Mouse (Mus musculus) megakaryocyte-erythroid progenitor cell, adult 5-6 weeks (primary cell): ENCODE results near the gene Ndufv2. TPM values are rescaled to one million over a fixed set of nuclear protein-coding genes. Genes with fewer than 3 reads are reported as not detected.
"Not testable (repeated sequence)": the region's sequence is repeated elsewhere in the genome, so short reads cannot be mapped to it uniquely, and the experiment has no call there.

Experiments used
- ATAC-seq: replicated peaks from 2 replicates; pipeline ENCODE4 v1.8.0; 2016; ENCODE audit warnings: mild to moderate bottlenecking, inconsistent platforms; ENCODE audit not compliant: severe bottlenecking, poor library complexity, low FRiP score, low TSS enrichment
- total RNA-seq, 2 experiments: library from RNA; stranded (forward) in 1 of 2; stranded (reverse) in 1 of 2; fragments of 200-1000, 215-1000 nt in 1 of 2; fragments of >200 nt in 1 of 2; fragmentation: Nextera tagmentation in 1 of 2; gene quantifications; 2 replicates each; pipeline ENCODE4 v1.2.3; 2014 to 2017

Gene Ndufv2
- total RNA-seq, 2 experiments from 2014 or later = 223 to 343 TPM

DNA sequence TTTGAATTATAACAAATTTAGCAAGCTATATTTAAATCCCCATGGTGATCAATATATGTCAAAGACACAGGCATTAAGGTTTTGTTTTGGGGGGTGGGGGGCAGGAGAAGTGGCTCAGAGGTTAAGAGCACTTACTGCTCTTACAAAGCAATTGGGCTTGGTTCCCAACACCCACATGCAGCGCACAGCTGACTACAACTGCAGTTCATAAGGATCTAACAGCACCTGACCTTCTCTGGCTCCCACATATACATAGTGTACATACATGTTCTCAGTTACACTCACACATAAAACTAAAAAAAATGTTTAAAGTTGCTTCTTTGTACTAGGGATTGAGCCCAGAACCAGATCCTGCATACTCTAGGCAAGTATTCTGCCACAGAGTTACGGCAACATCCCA is 10.0 kb downstream of the Ndufv2 start:
- ATAC-seq = no peak

DNA sequence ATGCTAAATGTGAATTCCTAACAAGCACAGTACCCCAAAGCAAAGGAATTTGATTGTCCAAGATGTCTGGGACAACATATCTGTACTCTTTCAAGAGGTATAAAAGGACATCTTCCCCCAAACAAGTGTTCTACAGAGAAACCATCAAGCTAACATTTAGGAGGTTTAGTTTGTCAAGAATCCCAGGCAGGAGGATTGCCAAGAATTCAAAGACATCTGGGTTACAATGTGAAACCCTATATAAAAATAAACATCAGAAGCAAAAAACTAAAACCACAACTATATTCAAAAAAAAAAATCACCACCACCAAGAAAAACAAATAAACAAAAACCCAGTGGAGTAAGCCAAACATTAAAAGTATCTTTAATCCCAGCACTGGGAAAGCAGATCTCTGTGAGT is 11.1 kb downstream of the Ndufv2 start:
- ATAC-seq = no peak

DNA sequence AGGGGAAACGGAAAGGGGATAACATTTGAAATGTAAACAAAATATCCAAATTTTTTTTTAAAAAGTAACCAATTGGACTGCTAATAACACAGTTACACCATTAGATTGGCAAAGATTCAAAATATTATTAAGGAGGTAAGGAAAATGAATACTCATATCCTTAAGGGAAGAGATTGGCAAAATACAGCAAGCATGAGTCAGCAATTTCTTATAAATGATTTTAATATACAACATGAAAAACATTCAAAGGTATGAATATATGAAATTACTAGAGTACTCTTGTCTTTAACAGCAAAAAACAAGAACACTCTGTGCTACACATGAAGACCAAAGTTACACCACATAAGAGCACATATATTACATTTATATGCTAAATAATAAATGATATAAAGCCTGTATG is 16.3 kb downstream of the Ndufv2 start:
- ATAC-seq = no peak

DNA sequence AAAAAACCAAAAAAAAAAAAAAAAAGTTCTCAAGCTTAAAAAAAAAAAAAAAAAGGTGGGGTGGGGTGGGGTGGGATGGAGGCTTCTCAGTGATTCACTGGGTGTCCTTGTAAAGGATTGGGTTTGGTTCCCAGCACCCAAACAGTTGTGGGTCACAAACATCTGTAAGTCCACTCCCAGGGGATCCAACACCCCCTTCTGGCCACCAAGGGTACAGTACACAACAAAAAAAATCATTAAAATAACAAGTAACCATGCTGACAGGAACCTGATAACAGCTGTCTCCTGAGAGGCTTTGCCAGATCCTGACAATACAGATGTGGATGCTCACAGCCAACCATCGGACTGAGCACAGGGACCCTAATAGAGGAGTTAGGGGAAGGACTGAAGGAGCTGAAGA is 16.9 kb downstream of the Ndufv2 start:
- ATAC-seq = peak; percentile 71

DNA sequence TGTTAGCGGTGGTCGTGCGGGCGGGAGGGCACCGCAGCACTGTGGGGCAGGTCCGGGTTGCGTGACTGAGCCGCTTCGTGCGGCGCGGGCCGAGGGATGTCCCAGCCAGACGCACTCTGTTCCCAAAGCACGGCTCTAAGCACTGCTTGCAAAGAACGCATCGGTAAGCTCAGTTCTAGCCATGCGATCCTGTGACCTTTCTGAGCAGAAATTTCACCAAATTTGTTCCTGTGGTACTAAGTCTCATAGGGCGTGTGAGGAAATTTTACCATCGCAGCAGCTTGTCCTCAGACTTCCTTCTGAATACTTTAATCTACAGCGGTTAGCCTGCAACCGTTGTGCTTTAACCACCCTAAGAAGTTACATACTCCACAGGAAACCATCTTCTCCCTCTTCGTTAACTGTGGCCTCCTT is 23.9 kb downstream of the Ndufv2 start:
- ATAC-seq = peak; percentile 16

DNA sequence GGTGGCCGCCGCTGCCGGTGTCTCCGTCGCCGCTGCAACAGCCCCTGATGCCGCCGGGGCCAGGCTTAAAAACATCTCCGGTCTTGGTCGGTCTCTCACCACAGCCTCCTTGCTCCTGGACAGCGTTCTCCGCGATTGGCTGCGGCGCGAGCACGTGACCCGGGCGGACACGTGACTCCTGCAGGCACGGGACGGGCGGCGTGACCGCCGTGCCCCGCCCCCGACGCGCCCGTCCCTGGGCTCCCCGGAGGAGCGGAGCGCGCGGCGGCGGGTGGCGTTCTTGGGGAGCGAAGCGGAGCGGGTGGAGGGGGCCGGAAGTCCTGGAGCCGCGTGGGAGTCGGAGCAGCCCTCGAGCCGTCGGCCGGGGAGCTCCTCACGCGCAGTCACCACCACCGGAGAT is 24.4 kb downstream of the Ndufv2 start, which contains the start of gene Ankrd12:
Ankrd12 (minus strand) TSS at position 156 of the 400 bp plus-strand sequence.
- ATAC-seq = peak; percentile 84

DNA sequence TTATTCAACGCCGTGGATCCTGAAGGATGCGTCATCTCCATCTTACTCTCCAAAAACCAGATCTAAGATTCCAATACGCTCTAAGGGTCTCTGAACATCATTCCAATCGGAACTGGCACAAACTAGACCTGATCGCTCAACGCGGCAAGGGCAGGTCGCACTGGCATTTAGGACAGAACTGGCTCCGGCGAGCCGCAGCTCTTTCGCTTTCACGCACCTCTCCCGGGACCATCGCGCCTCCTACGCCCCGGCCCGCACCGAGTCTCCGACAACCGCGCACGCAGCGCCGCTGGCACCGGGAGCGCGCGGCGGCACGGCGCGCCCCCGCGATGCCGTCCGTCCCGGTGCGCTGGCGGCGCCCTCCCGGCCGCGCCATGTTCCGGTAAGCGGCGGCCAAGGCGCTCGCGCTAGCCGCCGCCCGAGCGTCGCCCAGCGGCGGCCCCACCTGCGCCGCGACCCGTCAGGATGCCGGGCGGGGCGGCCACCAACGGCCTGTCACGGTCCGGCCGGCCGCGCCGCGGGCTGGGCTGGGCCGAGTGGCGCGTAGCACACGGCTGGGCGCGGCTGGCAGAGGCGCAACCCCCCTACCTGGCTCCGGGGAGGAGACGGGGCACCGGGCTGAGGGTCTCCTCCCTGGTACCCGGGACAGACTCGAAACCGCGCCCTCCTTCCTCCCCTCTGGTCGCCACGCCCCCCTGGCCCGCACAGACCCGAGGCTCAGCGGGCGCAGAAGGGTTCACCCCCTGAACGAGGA is 25.0 kb downstream of the Ndufv2 start:
- no peak for ATAC-seq

DNA sequence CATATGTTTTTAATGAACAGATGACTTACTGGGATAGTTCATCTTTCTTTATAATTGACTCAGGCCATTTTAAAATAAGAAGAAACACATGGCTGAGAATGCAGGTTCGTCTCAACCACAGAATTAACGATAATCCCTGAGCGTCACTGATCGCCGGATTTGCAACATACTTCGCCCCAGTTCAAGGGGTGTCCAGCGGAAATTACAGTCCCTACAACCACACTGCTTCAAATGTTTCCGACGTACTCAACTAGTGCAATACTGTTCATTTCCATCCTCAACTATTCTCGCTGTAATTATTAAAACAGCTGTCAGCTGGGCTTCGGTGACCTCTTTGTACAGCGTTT is 25.6 kb downstream of the Ndufv2 start:
- no peak for ATAC-seq

DNA sequence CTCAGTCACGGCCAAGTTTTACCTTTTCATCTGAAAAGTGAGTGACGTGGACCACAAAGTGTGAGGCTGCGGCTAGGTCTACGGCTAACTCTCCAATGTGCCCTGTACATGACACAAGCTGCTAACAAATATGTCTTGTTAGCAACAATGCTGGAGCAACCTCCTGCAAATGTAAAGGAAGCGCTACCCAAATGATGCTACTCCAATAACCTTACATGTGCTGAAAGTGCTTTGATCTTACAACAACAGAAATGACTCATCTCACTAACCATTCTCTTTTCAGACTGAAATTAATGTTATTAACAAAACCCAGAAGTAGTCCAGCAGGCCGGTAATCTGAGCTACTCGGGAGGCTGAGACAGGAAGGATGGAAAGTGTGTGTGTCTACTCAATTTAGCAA is 27.4 kb downstream of the Ndufv2 start:
- ATAC-seq = no peak

DNA sequence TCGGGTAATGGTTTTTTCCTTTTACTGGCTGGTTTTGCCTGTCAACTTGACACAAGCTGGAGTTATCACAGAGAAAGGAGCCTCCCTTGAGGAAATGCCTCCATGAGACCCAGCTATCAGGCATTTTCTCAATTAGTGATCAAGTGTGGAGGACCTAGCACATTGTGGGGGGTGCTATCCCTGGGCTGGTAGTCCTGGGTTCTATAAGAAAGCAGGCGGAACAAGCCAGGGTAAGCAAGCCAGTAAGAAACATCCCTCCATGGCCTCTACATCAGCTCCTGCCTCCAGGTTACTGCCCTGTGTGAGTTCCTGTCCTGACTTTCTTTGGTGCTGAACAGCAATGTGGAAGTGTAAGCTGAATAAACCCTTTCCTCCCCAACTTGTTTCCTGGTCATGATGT is 32.3 kb downstream of the Ndufv2 start:
- not testable (repeated sequence) for ATAC-seq

DNA sequence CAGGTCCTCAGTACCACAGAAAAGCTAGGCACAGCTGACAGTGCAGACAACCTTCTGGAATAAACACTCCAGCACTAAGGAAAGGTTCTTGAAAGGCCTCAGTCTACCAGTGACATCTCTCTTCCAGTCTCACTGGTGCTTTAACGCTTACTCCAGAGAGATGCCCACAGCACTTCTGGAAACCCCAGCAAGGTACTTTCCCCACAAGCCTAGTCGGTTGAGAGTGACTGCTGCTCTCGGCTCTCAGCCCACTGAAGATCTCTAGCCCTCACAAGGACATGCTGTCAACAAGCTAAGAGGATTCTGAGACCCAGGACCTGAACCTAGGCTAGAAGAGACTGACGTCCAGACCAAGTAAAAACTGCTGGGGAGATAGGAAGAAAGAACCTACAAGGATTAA is 36.2 kb downstream of the Ndufv2 start:
- no peak for ATAC-seq

DNA sequence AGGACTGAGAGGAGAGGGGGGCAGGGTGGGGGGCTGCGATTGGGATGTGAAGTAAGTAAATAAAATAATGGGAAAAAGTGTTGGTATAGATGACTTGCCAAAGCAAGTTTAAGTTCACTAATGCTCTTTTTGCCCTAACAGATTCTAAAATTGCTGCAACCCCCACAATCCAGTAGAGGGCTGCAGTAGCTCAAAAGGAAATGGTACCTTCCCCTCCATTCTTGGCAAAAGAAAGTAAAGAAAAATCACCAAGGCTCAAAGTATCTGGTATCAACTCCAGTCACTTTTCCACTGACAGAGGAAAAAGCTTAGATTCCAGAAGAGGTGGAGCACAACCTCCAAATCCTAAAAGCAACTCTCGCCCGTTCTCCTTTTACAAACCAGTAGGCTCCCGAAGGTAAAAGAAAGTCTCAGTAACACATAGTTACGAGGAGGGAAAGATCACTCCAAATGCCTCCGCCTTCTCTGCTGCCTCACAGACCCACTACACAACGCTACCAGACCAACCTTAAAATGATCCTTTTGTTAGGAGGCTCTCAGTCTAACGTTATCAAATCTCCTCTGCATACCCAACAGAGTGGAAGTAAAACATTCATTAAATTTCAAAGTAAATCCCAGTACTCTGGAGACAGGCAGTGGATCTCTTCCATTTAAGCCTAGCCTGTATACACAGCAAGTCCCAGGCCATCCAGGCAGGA is 40.0 kb downstream of the Ndufv2 start:
- ATAC-seq = no peak

DNA sequence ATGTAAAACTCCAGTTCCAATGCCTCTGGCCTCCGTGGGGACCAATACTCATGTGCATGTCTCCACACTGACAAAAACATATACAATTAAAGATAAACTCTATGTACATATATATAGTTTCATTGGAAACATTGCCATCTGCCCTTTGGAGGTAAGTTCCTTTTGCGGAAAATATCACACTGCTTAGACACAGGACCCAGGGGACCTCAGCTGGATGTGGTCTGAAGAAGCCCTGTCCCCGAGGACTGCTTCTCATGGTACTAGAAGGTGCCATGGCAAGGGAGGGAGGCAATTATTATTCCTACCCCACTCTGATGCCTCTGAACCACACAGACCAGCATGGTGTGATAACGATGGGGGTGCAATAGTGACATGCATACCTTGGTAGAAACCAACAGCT is 43.2 kb downstream of the Ndufv2 start:
- ATAC-seq = no peak

DNA sequence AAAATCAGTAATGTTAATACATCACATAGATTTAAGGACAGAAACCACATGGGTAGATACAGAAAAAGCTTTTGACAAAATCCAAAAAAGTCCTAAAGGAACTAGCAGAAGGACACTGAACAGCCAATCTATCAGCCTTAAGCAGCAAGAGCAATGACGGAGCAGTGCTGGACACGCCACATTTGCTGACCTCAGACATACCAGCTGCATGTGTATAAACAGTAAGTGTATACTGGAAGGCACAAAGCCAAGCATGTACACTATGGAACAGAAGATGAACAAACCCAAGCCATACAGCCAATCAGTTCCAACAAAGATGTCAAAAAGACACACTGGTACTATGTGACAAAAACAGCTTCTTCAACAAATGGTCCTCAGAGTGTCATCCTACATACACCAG is 44.2 kb downstream of the Ndufv2 start:
- no peak for ATAC-seq

DNA sequence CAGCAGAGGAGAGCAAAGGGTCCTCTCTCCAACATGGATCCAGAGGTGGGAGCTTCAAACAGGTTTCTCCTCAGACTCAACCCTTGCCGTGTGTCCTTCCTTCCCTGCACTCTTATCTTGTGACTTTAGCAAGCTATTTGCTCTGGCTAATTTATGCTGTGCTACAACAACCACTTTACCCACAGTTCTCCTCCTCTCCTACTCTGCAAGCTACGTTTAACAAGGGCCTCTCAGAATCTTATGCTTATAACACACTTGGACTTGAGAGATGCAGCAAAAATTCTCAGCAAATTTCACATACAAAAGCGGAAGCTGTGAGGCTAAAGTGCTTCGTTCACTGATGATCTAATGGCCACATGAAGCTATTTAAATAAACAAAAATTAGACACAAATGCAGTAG is 48.0 kb downstream of the Ndufv2 start:
- no peak for ATAC-seq

DNA sequence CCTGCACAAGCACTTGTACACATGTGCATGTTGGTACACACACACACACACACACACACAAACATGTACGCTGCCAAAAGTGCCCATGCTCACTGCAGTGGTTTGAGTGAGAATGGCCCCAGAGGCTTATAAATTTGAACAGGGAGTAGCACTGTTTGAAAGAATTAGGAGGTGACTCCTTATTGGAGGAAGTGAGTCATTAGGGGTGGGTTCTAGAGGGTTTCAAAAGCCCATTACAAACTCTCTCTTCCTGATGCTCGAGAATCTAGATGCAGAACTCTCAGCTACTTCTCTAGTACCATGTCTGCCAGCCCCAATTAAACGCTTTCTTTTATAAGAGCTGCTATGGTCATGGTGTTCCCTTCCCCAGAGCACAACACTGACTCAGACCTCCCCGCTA is 52.6 kb downstream of the Ndufv2 start:
- no peak for ATAC-seq

DNA sequence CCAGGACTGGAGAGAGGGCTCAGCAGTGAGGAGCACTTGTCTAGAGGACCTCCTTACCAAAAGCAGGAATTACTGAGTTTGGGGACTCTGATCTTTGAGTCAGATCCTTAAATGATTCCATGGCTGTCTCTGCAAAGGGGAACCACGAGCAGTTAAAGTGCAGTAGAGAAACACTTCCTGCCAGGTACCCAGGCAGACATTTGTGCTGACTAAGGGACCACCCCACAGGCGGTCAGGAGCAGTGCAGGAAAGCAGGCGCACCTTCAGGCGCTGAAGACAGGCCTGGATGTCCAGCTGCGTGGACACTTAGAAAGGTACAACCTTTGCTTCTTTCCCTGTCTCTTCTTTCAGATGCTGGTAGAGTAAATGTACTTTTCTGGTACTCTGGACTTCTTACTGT is 53.2 kb downstream of the Ndufv2 start:
- ATAC-seq = no peak

DNA sequence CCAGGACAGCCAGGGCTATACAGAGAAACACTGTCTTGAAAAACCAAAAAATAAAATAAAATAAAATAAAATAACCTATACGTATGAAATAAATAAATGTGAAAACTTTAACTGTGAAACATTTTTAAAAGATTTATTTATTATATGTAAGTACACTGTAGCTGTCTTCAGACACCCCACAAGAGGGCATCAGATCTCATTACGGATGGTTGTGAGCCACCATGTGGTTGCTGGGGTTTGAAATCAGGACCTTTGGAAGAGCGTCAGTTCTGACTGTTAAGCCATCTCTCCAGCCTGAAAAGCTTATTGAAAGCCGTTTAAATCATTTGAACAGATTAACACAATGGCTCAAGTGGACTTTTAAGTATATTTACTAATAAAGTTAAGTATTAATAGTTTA is 57.7 kb downstream of the Ndufv2 start:
- ATAC-seq = not testable (repeated sequence)

DNA sequence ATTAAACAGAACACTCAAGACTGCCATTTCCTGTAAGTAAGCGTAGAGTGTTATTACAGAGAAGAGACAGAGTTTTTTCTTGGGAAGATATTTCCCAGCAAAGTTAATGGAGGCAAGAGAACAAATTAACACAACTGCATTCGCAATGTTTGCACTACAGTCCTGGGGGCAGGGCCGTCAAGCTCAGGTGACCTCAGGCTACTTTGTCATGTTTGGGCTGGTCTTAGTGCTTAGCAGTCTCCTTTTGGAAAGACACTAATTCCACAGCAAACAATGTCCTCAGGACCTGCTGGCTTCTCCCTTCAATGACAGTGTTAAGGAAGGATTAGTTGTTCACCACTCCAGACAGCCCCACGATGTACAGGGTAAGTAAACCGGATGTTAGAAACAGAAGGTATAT is 60.3 kb downstream of the Ndufv2 start:
- no peak for ATAC-seq

DNA sequence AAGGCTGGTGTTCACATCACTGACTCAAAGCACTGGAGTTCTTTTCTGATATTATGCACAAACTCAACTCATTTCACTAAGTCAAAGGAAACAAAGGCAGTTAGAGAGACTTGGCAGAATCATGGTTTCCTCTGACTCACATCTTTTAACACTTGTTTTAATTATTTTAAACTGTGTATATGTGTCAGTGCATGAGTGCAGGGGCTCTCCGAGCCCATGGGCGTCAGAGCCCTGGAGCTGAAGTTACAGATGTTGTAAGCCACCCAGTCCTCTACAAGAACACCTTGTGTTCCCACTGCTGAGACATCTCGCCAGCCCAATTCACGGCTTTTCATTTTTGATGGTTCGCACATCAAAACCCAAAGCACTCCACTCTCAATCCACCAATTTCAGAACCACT is 68.1 kb downstream of the Ndufv2 start:
- ATAC-seq = no peak

DNA sequence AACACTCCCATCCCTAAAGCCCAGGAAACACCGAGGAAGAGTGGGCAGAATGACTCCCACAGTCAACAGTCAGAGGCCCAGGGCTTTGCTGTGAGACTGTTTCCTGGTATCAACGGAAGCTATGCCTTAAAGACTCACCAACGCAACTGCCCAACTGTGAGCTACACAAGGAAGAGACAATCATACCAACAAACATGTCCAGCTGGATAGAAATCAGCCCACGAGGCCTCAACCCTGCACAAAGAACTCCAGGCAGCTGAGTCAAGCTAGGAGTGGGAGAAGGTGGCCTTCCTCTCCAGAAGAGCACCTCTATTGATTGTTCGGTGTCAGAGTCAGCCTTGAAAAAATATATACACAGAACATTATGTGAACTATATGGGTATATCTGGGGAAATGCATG is 69.4 kb downstream of the Ndufv2 start:
- ATAC-seq = no peak
